Mouse (Mus musculus): ENCODE results near the gene Hspb11. TPM values are rescaled to one million over a fixed set of nuclear protein-coding genes. Genes with fewer than 3 reads are reported as not detected.
A peak's percentile ranks its signal among the peaks of the same experiment; 100 is the strongest.

Hspb11 gene
- polyA plus RNA-seq, 1 experiment: 19.8 TPM

- H3K4me1 ChIP-seq (ENCODE audit: control insufficient read depth, insufficient read depth, low read length): peaks cover 7% of the 10 kb centered on the region; the same call in 1 of the 2 replicates
- no peak overlapping the region for H3K27ac ChIP-seq (ENCODE audit: insufficient read depth, low read length)
- TF ChIP-seq CTCF (IDR thresholded peaks at IDR 0.05; ENCODE audit: extremely low read depth, insufficient read depth, low read length) (no peak), POLR2A (IDR thresholded peaks at IDR 0.05; ENCODE audit: extremely low read depth, insufficient read depth, low read length) (no peak)
- no peak overlapping the region for H3K4me3 ChIP-seq (ENCODE audit: insufficient read depth, low read length)
Observed at GRCm38 (mm10) chr4:107248061-107248460, 5.3 kb upstream of the Hspb11 start.

- no peak overlapping the region for H3K27ac ChIP-seq (ENCODE audit: insufficient read depth, low read length)
- peaks cover 7% of the 10 kb centered on the region; the same call in 1 of the 2 replicates for H3K4me1 ChIP-seq (ENCODE audit: control insufficient read depth, insufficient read depth, low read length)
- no peak overlapping the region for H3K4me3 ChIP-seq (ENCODE audit: insufficient read depth, low read length)
- TF ChIP-seq CTCF (IDR thresholded peaks at IDR 0.05; ENCODE audit: extremely low read depth, insufficient read depth, low read length): no peak
- no peak for TF ChIP-seq POLR2A (IDR thresholded peaks at IDR 0.05; ENCODE audit: extremely low read depth, insufficient read depth, low read length)
Observed at GRCm38 (mm10) chr4:107249471-107249870, 3.9 kb upstream of the Hspb11 start.

- H3K4me1 ChIP-seq (ENCODE audit: control insufficient read depth, insufficient read depth, low read length): peaks cover 8% of the 10 kb centered on the region
- no peak overlapping the region for H3K4me3 ChIP-seq (ENCODE audit: insufficient read depth, low read length)
- H3K27ac ChIP-seq (ENCODE audit: insufficient read depth, low read length): no peak overlapping the region
- TF ChIP-seq CTCF (IDR thresholded peaks at IDR 0.05; ENCODE audit: extremely low read depth, insufficient read depth, low read length) (peak; percentile 68), POLR2A (IDR thresholded peaks at IDR 0.05; ENCODE audit: extremely low read depth, insufficient read depth, low read length) (no peak)
Observed at GRCm38 (mm10) chr4:107250494-107250893, 2.9 kb upstream of the Hspb11 start.

GRCm38 (mm10) chr4:107252522-107252921 lies 871 bp upstream of the Hspb11 start:
- Histone ChIP-seq H3K4me3 (ENCODE audit: insufficient read depth, low read length) (peak overlapping the region; percentile 97), H3K4me1 (ENCODE audit: control insufficient read depth, insufficient read depth, low read length) (peaks cover 7% of the 10 kb centered on the region), H3K27ac (ENCODE audit: insufficient read depth, low read length) (no peak overlapping the region)
- TF ChIP-seq CTCF (IDR thresholded peaks at IDR 0.05; ENCODE audit: extremely low read depth, insufficient read depth, low read length) (no peak), POLR2A (IDR thresholded peaks at IDR 0.05; ENCODE audit: extremely low read depth, insufficient read depth, low read length) (no peak)

- H3K4me3 ChIP-seq (ENCODE audit: insufficient read depth, low read length): peak overlapping the region; percentile 97
- H3K27ac ChIP-seq (ENCODE audit: insufficient read depth, low read length): no peak overlapping the region
- TF ChIP-seq CTCF (IDR thresholded peaks at IDR 0.05; ENCODE audit: extremely low read depth, insufficient read depth, low read length) (no peak), POLR2A (IDR thresholded peaks at IDR 0.05; ENCODE audit: extremely low read depth, insufficient read depth, low read length) (no peak)
Observed at GRCm38 (mm10) chr4:107254414-107254813, 1.0 kb downstream of the Hspb11 start.

GRCm38 (mm10) chr4:107260001-107260400 lies 6.6 kb downstream of the Hspb11 start:
- no peak overlapping the region for H3K4me3 ChIP-seq (ENCODE audit: insufficient read depth, low read length)
- no peak for TF ChIP-seq POLR2A (IDR thresholded peaks at IDR 0.05; ENCODE audit: extremely low read depth, insufficient read depth, low read length)
- TF ChIP-seq CTCF (IDR thresholded peaks at IDR 0.05; ENCODE audit: extremely low read depth, insufficient read depth, low read length): no peak
- peaks cover 2% of the 10 kb centered on the region; the same call in 1 of the 2 replicates for H3K4me1 ChIP-seq (ENCODE audit: control insufficient read depth, insufficient read depth, low read length)
- no peak overlapping the region for H3K27ac ChIP-seq (ENCODE audit: insufficient read depth, low read length)

More at GRCm38 (mm10) chr4:107254414-107254813, 1.0 kb downstream of the Hspb11 start:
- peaks cover 2% of the 10 kb centered on the region for H3K4me1 ChIP-seq (ENCODE audit: control insufficient read depth, insufficient read depth, low read length)

GRCm38 (mm10) chr4:107273683-107274082 lies 20.3 kb downstream of the Hspb11 start:
- Histone ChIP-seq H3K4me1 (ENCODE audit: control insufficient read depth, insufficient read depth, low read length) (no peaks in the 10 kb centered on the region; the same call in 1 of the 2 replicates), H3K4me3 (ENCODE audit: insufficient read depth, low read length) (no peak overlapping the region), H3K27ac (ENCODE audit: insufficient read depth, low read length) (no peak overlapping the region)
- TF ChIP-seq POLR2A (IDR thresholded peaks at IDR 0.05; ENCODE audit: extremely low read depth, insufficient read depth, low read length) (no peak), CTCF (IDR thresholded peaks at IDR 0.05; ENCODE audit: extremely low read depth, insufficient read depth, low read length) (no peak)

GRCm38 (mm10) chr4:107274511-107274910 lies 21.1 kb downstream of the Hspb11 start:
- Histone ChIP-seq H3K4me1 (ENCODE audit: control insufficient read depth, insufficient read depth, low read length) (no peaks in the 10 kb centered on the region; the same call in 1 of the 2 replicates), H3K27ac (ENCODE audit: insufficient read depth, low read length) (no peak overlapping the region), H3K4me3 (ENCODE audit: insufficient read depth, low read length) (no peak overlapping the region)
- no peak for TF ChIP-seq POLR2A (IDR thresholded peaks at IDR 0.05; ENCODE audit: extremely low read depth, insufficient read depth, low read length)
- TF ChIP-seq CTCF (IDR thresholded peaks at IDR 0.05; ENCODE audit: extremely low read depth, insufficient read depth, low read length): no peak

- Histone ChIP-seq H3K27ac (ENCODE audit: insufficient read depth, low read length) (no peak overlapping the region), H3K4me3 (ENCODE audit: insufficient read depth, low read length) (no peak overlapping the region), H3K4me1 (ENCODE audit: control insufficient read depth, insufficient read depth, low read length) (no peaks in the 10 kb centered on the region; the same call in 1 of the 2 replicates)
- no peak for TF ChIP-seq POLR2A (IDR thresholded peaks at IDR 0.05; ENCODE audit: extremely low read depth, insufficient read depth, low read length)
- no peak for TF ChIP-seq CTCF (IDR thresholded peaks at IDR 0.05; ENCODE audit: extremely low read depth, insufficient read depth, low read length)
Observed at GRCm38 (mm10) chr4:107278188-107278707, 24.9 kb downstream of the Hspb11 start.

GRCm38 (mm10) chr4:107280843-107281475 lies 27.6 kb downstream of the Hspb11 start:
- H3K4me1 ChIP-seq (ENCODE audit: control insufficient read depth, insufficient read depth, low read length): no peaks in the 10 kb centered on the region
- no peak overlapping the region for H3K27ac ChIP-seq (ENCODE audit: insufficient read depth, low read length)
- H3K4me3 ChIP-seq (ENCODE audit: insufficient read depth, low read length): no peak overlapping the region
- TF ChIP-seq CTCF (IDR thresholded peaks at IDR 0.05; ENCODE audit: extremely low read depth, insufficient read depth, low read length): no peak
- no peak for TF ChIP-seq POLR2A (IDR thresholded peaks at IDR 0.05; ENCODE audit: extremely low read depth, insufficient read depth, low read length)

Measured in cortical plate, adult 2 months (tissue).